Mouse (Mus musculus) midbrain, embryonic 11.5 days (tissue): ENCODE data around the gene Bcar1. TPM values are rescaled to one million over a fixed set of nuclear protein-coding genes. Genes with fewer than 3 reads are reported as not detected.

Experiments used
- ATAC-seq: fragments of 200-750 bp; cut with Nextera tagmentation; 2 replicates; pipeline ENCODE4 v1.8.0; 2017; ENCODE audit warnings: moderate TSS enrichment, moderate library complexity; ENCODE audit not compliant: low FRiP score
- DNase-seq: peaks from one replicate; pipeline ENCODE4 v3.0.0; 2015; ENCODE audit warnings: low spot score; ENCODE audit errors: missing footprints
- H3K27ac ChIP-seq: fragments of 300-500 bp; sonication (generic); 2 replicates; pipeline ENCODE4 v1.5.1; 2014; ENCODE audit warnings: low read depth, low read length
- H3K27me3 ChIP-seq: fragments of 300-500 bp; sonication (generic); 2 replicates; pipeline ENCODE4 v1.6.1; 2014; ENCODE audit warnings: mild to moderate bottlenecking, low read length, moderate library complexity, mixed read lengths; ENCODE audit not compliant: control insufficient read depth, insufficient read depth
- H3K36me3 ChIP-seq: fragments of 300-500 bp; sonication (generic); 2 replicates; pipeline ENCODE4 v1.6.1; 2014; ENCODE audit warnings: mild to moderate bottlenecking, low read length, moderate library complexity, mixed read lengths; ENCODE audit not compliant: control insufficient read depth, insufficient read depth
- H3K4me1 ChIP-seq: fragments of 300-500 bp; sonication (generic); 2 replicates; pipeline ENCODE4 v1.6.1; 2014; ENCODE audit warnings: low read length; ENCODE audit not compliant: control insufficient read depth, insufficient read depth
- H3K4me2 ChIP-seq: fragments of 300-500 bp; sonication (generic); 2 replicates; pipeline ENCODE4 v1.6.1; 2014; ENCODE audit warnings: mild to moderate bottlenecking, moderate library complexity
- H3K4me3 ChIP-seq: fragments of 300-500 bp; sonication (generic); 2 replicates; pipeline ENCODE4 v1.5.1; 2014; ENCODE audit warnings: low read depth, low read length
- H3K9ac ChIP-seq: fragments of 300-500 bp; sonication (generic); 2 replicates; pipeline ENCODE4 v1.6.1; 2014; ENCODE audit warnings: low read length
- H3K9me3 ChIP-seq: fragments of 300-500 bp; sonication (generic); 2 replicates; pipeline ENCODE4 v1.6.1; 2016; ENCODE audit warnings: low read length; ENCODE audit not compliant: control insufficient read depth
- WGBS: fragments of 180-500 bp; shearing (Covaris S2); extraction: QIAGEN DNeasy Blood & Tissue Kit; methylation state at CpG from one replicate; pipeline ENCODE4 v1.1.7; 2014; 5-methylcytosine and 5-hydroxymethylcytosine counted together
- polyA plus RNA-seq: library from polyadenylated mRNA; unstranded; fragments of >200 nt; fragmentation: Nextera tagmentation; extraction: Ambion mirVana; gene quantifications from 2 replicates; pipeline ENCODE4 v1.2.1, GENCODE M21; 2014

The Bcar1 gene
- polyA plus RNA-seq, 1 experiment from 2014 or later = 42.1 TPM

DNA sequence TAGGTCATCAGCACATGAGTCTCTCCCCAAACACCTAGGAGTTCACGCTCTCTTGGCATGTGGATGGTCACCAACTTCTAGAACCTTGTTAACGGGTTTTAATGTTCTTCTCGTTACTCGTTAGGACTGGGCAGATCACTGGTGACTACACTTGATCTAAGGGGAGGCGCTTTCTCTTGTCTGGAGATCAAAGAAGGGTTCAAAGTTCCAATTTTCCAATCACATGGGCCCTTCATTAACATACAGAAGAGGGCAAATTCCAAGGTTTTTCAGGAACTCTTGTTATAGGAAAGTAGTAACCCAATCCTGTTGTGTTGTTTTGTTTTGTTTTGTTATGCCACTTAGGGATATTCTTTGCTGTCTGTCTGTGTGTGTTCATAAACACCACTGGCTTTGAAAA, 15.2 kb upstream of the Bcar1 start:
- no peak overlapping the region for H3K4me2 ChIP-seq
- 83% methylated on average over 5 of the region's 5 CpGs for WGBS

DNA sequence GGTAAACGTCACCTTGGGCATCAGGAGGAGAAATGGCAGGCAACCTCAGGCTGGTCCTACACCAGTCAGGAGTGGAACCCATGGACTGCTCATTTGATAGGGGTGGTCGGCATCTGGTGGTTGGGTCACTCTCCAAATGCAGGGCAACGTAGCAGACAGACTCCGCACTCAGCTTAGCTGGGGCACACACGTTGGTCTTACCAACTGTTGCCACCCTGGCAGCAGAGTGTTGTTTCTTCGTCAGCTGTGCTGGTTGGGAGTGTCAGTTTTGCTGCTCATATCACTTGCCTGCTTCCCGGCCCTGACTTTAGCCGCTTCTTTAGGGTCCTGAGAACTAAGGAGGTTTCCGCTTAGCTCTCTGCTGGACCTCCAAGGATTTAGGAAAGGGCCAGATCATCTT, 14.0 kb upstream of the Bcar1 start:
- no peaks in the 10 kb centered on the region for H3K36me3 ChIP-seq
- H3K4me1 ChIP-seq = no peaks in the 10 kb centered on the region
- H3K27me3 ChIP-seq = no peaks in the 10 kb centered on the region
- DNase-seq (no peak), ATAC-seq (no peak)
- H3K4me3 ChIP-seq = no peak overlapping the region
- no peaks in the 10 kb centered on the region for H3K9me3 ChIP-seq
- 93% methylated on average over 9 of the region's 9 CpGs for WGBS
- no peak overlapping the region for H3K9ac ChIP-seq
- H3K27ac ChIP-seq = no peak overlapping the region
- H3K4me2 ChIP-seq = no peak overlapping the region

More for the DNA sequence above, 15.2 kb upstream of the Bcar1 start:
- ATAC-seq (no peak), DNase-seq (no peak)
- no peaks in the 10 kb centered on the region for H3K4me1 ChIP-seq
- H3K9ac ChIP-seq = no peak overlapping the region
- H3K4me3 ChIP-seq = no peak overlapping the region
- H3K9me3 ChIP-seq = no peaks in the 10 kb centered on the region
- H3K27me3 ChIP-seq = no peaks in the 10 kb centered on the region
- no peaks in the 10 kb centered on the region for H3K36me3 ChIP-seq
- H3K27ac ChIP-seq = no peak overlapping the region

DNA sequence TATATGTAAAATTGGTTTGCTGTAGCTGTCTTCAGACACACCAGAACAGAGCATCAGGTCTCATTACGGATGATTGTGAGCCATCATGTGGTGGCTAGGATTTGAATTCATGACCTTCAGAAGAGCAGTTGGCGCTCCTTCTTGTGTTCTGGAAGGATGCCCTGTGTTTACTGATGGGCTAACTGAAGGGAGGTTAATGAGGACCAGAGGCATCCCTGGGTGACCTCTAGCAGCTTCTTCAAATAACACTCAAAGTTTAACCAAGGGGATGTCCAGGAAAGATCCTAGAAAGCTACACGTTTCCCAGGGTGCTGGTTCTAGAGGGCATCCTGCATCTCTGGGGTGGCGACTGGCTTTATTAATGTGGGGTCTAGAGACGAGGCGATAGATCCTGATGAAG, 11.1 kb upstream of the Bcar1 start:
- Histone ChIP-seq H3K9ac (no peak overlapping the region), H3K27ac (no peak overlapping the region), H3K4me1 (no peaks in the 10 kb centered on the region), H3K27me3 (no peaks in the 10 kb centered on the region), H3K4me2 (no peak overlapping the region), H3K4me3 (no peak overlapping the region), H3K9me3 (no peaks in the 10 kb centered on the region), H3K36me3 (no peaks in the 10 kb centered on the region)
- 83% methylated on average over 6 of the region's 6 CpGs for WGBS
- DNase-seq = no peak
- no peak for ATAC-seq

DNA sequence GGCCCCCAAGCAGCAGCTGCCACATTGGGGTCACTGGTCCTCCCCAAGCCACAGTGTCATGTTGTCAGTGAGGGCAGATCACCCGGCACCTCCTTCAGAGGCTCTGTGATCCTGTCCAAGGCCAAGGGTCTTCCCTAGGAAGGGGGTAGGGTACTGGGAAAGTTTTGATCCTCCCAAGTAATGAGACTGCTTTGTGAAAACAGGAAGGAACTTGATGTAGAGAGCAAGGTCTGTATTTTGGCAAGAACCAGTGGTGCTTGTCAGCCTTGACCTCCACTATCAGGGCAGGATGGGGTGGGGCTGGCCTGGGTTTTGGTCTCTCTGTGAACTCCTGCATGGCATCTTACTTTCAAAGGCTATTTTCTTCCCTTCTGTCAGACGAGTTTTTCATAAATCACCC, 10.5 kb upstream of the Bcar1 start:
- WGBS = 59% methylated on average over 2 of the region's 2 CpGs
- H3K4me2 ChIP-seq = no peak overlapping the region
- DNase-seq (no peak), ATAC-seq (no peak)
- H3K27me3 ChIP-seq = no peaks in the 10 kb centered on the region
- no peak overlapping the region for H3K27ac ChIP-seq
- no peaks in the 10 kb centered on the region for H3K36me3 ChIP-seq
- no peak overlapping the region for H3K4me3 ChIP-seq
- no peaks in the 10 kb centered on the region for H3K9me3 ChIP-seq
- no peaks in the 10 kb centered on the region for H3K4me1 ChIP-seq
- H3K9ac ChIP-seq = no peak overlapping the region

DNA sequence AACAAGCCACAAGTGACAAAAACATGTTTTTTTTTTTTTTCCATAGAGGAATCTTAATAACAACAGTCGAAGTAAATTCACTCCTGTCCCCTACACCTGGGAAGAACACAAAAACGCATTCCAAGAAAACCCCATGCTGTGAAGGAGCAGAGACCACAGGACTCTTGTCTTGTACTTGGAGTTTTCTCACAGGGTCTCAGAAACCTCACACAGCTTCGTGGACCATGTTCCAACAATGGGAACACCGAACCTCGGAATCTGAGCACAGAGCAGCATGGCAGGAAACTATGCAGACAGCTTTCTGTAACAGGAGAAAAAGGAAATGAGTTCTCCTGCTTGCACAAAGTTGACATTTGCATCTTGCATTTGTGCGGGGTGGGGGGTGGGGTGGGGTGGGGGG, 5.2 kb upstream of the Bcar1 start:
- 62% methylated on average over 6 of the region's 6 CpGs for WGBS
- Histone ChIP-seq H3K27ac (no peak overlapping the region), H3K36me3 (no peaks in the 10 kb centered on the region), H3K9ac (no peak overlapping the region), H3K4me3 (no peak overlapping the region), H3K4me2 (no peak overlapping the region), H3K4me1 (peaks cover 16% of the 10 kb centered on the region), H3K9me3 (no peaks in the 10 kb centered on the region), H3K27me3 (no peaks in the 10 kb centered on the region)
- no peak for DNase-seq
- no peak for ATAC-seq

DNA sequence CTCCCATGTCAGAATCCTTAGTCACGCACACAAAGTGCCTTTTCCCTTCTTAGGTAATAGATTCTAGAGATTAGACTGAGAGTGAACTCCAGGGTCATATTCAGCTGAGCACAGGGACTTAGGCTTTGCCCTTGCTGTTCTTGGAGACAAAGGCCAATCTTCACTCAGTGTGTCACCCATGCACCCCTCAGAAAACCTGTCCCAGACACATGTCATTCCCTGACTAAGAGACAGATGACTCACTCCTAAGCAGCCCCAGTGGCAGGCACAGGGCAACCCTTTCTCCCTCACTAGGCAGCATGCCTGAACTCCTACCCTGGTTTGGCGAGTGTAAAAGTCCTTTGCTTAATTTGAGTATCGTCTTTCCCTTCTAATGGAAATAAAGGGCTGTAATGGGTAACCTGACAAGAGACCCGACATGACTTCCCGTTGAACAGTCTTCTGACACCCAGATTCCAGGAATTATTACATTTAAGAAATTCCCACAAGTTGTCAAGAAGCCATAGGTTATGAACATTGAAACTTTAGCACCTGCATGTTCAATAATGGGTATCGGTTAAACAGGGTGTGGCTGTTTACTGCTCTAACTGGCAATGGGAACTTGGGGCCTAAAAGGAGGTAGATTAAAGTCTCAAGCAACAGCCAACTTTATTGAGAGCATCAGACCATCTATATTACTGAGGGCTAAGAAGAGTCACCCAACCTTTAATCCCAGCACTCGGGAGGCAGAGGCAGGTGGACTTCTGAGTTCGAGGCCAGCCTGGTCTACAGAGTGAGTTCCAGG, 4.4 kb upstream of the Bcar1 start:
- WGBS = 84% methylated on average over 8 of the region's 8 CpGs
- ATAC-seq = no peak
- Histone ChIP-seq H3K27me3 (no peaks in the 10 kb centered on the region), H3K4me3 (no peak overlapping the region), H3K27ac (no peak overlapping the region), H3K4me1 (peaks cover 16% of the 10 kb centered on the region), H3K9ac (no peak overlapping the region), H3K9me3 (no peaks in the 10 kb centered on the region), H3K4me2 (no peak overlapping the region), H3K36me3 (no peaks in the 10 kb centered on the region)
- DNase-seq = peak; percentile 82

DNA sequence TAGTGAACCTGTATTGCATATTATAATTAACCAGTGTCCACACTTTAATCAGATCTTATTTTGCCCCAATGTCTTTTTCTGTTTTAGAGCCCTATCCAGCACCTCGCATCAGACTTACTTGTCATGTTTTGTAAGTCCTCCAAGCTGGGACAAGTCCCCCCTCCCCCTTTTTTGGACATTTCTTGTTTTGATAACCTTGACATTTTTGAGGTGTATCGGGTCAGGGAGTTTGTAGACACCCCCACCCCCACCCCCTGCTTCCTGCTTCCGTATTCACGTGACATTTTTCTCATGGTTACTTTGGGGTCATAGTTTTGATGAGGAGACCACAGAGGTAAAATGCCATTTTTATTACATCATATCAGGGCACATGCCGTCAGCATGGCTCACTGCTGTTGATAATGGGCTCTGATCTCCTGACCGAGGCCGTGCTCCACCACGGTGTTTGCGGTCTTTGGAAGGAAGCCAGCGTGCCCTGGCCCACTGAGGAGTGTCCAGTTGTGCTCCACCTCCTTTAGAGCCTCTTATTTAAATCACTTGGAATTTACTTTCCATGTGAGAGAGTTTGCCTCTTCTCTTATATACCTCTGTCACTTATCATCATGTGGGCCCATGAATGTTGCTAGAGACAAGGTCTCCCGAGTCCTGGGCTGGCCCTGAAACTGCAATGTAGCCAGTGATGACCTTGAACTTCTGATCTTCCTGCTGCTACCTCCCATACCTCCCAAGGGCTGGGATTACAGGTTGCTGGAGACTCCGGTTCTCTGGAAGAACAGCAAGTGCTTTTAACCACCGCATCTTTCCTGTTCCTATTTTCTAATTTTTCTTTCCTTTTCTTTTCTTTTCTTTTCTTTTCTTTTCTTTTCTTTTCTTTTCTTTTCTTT, 3.2 kb upstream of the Bcar1 start:
- Histone ChIP-seq H3K4me3 (no peak overlapping the region), H3K9ac (no peak overlapping the region), H3K9me3 (no peaks in the 10 kb centered on the region), H3K4me1 (peaks cover 26% of the 10 kb centered on the region), H3K27ac (no peak overlapping the region), H3K36me3 (no peaks in the 10 kb centered on the region), H3K27me3 (no peaks in the 10 kb centered on the region), H3K4me2 (no peak overlapping the region)
- ATAC-seq = no peak
- no peak for DNase-seq
- WGBS = 85% methylated on average over 13 of the region's 13 CpGs

DNA sequence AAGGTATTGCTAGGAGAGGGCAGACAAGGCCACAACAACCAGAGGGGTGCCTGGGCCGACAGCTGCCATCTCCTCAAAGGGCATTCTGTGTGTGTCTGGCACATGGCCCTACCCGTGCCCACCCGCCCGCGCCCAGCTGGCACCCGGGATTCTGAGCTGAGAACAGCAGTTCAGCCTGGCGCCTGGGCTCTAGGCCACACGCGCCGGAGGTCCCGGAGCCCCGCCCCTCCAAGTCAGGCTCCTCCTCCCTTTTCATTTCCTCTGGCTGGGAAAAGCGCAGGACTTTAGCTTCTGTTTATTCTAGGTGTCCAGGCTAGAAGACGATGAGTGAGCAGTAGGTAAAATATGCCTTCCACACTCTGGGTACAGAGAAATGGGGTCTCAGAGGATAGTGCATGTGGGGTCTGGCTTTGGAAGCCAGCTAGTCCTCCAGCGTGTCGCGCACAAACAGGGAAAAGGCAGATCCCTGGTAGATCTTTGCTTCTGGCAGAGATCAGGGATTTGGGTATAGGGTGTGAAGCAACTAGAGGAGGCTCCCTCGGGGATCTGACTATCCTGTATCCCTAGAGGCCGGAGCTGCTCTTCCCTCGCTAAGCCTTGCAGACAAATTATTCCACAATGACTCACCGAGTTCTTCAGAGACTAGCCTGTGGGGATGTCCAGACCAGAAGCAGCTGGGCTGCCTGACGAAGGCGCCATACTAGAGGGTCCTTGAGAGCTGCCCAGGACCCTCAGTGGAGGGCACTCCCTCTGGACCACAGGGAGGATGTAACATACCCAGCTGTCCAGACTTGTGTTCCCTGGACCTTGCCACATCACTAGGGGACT, 2.2 kb upstream of the Bcar1 start:
- ATAC-seq (peak; percentile 22; the same call in 1 of the 2 replicates), DNase-seq (peak; percentile 92)
- Histone ChIP-seq H3K4me3 (peak overlapping the region; percentile 14), H3K27me3 (no peaks in the 10 kb centered on the region), H3K9me3 (no peaks in the 10 kb centered on the region), H3K9ac (peak overlapping the region; percentile 45; the same call in 1 of the 2 replicates), H3K36me3 (no peaks in the 10 kb centered on the region), H3K4me1 (peaks cover 36% of the 10 kb centered on the region), H3K4me2 (peak overlapping the region; percentile 41), H3K27ac (no peak overlapping the region)
- 5% methylated on average over 23 of the region's 23 CpGs for WGBS
